Mouse (Mus musculus) MEL (cell line): ENCODE measurements around the gene Timm13. TPM values are rescaled to one million over a fixed set of nuclear protein-coding genes. Genes with fewer than 3 reads are reported as not detected.

Experiments
- DNase-seq: peaks from one replicate; pipeline ENCODE4 v3.0.0; 2011; ENCODE audit warnings: low read depth, low spot score
- H3K27ac ChIP-seq: 2 replicates; pipeline ENCODE4 v1.5.1; 2012; ENCODE audit warnings: low read depth, mild to moderate bottlenecking, control low read depth, low read length, moderate library complexity; ENCODE audit not compliant: control insufficient read depth
- H3K27me3 ChIP-seq, 2 experiments: fragments of 150-350 bp in 1 of 2; sonication (generic) in 1 of 2; 2 replicates each; pipeline ENCODE4 v1.6.1; 2012; ENCODE audit warnings: low read length in 2 of 2, mild to moderate bottlenecking in 2 of 2, improper control_type of control experiment in 1 of 2, moderate library complexity in 1 of 2; ENCODE audit not compliant: insufficient read depth in 2 of 2, control insufficient read depth in 1 of 2
- H3K36me3 ChIP-seq, 2 experiments: 2 replicates each; pipeline ENCODE4 v1.6.1; 2012 to 2014; ENCODE audit warnings: low read length in 2 of 2, improper control_type of control experiment in 1 of 2, inconsistent platforms in 1 of 2, mild to moderate bottlenecking in 1 of 2; ENCODE audit not compliant: insufficient read depth in 2 of 2, control insufficient read depth in 1 of 2
- H3K4me1 ChIP-seq, 2 experiments: fragments of 150-350 bp in 1 of 2; sonication (generic) in 1 of 2; 2 replicates each; pipeline ENCODE4 v1.6.1; 2012; ENCODE audit warnings: low read length in 2 of 2, improper control_type of control experiment in 1 of 2, mild to moderate bottlenecking in 1 of 2; ENCODE audit not compliant: insufficient read depth in 2 of 2, control insufficient read depth in 1 of 2
- H3K4me3 ChIP-seq, 2 experiments: fragments of 150-350 bp in 1 of 2; sonication (generic) in 1 of 2; 2 replicates each; pipeline ENCODE4 v1.5.1; 2012; ENCODE audit warnings: low read depth in 2 of 2, low read length in 2 of 2, mild to moderate bottlenecking in 2 of 2, moderate library complexity in 2 of 2, control low read depth in 1 of 2, improper control_type of control experiment in 1 of 2; ENCODE audit not compliant: control insufficient read depth in 1 of 2, insufficient read depth in 1 of 2
- H3K79me2 ChIP-seq: 2 replicates; pipeline ENCODE4 v1.6.1; 2012; ENCODE audit warnings: mild to moderate bottlenecking, low read length, moderate library complexity; ENCODE audit not compliant: control insufficient read depth, poor library complexity, insufficient read depth
- H3K9ac ChIP-seq: 2 replicates; pipeline ENCODE4 v1.6.1; 2012; ENCODE audit warnings: low read depth, mild to moderate bottlenecking, control low read depth, low read length, moderate library complexity; ENCODE audit not compliant: control insufficient read depth, poor library complexity, severe bottlenecking
- H3K9me3 ChIP-seq: fragments of 150-350 bp; sonication (generic); replicated peaks from 2 replicates; pipeline ENCODE4 v1.6.1; 2012; ENCODE audit warnings: mild to moderate bottlenecking, low read length, improper control_type of control experiment, moderate library complexity; ENCODE audit not compliant: insufficient read depth
- BHLHE40 ChIP-seq: IDR thresholded peaks from 2 replicates; pipeline ENCODE4 v1.6.1; 2012; ENCODE audit warnings: low read depth, mild to moderate bottlenecking, inconsistent platforms, low read length, improper control_type of control experiment, borderline replicate concordance
- CHD1 ChIP-seq: IDR thresholded peaks from 2 replicates; pipeline ENCODE4 v1.6.1; 2012; ENCODE audit warnings: low read depth, mild to moderate bottlenecking, inconsistent platforms, low read length, improper control_type of control experiment
- CHD2 ChIP-seq: IDR thresholded peaks from 2 replicates; pipeline ENCODE4 v1.6.1; 2011; ENCODE audit warnings: low read length, improper control_type of control experiment
- CTCF ChIP-seq, 3 experiments: IDR thresholded peaks in 2 of 3; conservative IDR thresholded peaks in 1 of 3; 2 replicates each; pipeline ENCODE4 v1.5.1; 2011 to 2012; ENCODE audit warnings: low read length in 3 of 3, low read depth in 2 of 3, mild to moderate bottlenecking in 2 of 3, improper control_type of control experiment in 1 of 3, inconsistent platforms in 1 of 3, mixed read lengths in 1 of 3, moderate library complexity in 1 of 3; ENCODE audit not compliant: control insufficient read depth in 1 of 3, insufficient read depth in 1 of 3, poor library complexity in 1 of 3, severe bottlenecking in 1 of 3
- EP300 ChIP-seq, 2 experiments: IDR thresholded peaks; 2 replicates each; pipeline ENCODE4 v1.6.1; 2011; ENCODE audit warnings: improper control_type of control experiment in 2 of 2, low read length in 2 of 2, low read depth in 1 of 2, mild to moderate bottlenecking in 1 of 2
- ETS1 ChIP-seq: IDR thresholded peaks from 2 replicates; pipeline ENCODE4 v1.6.1; 2012; ENCODE audit warnings: low read depth, mild to moderate bottlenecking, inconsistent platforms, low read length, improper control_type of control experiment, moderate library complexity
- GATA1 ChIP-seq: IDR thresholded peaks from 2 replicates; pipeline ENCODE4 v1.6.1; 2011; ENCODE audit warnings: low read depth, low read length, improper control_type of control experiment
- HCFC1 ChIP-seq: IDR thresholded peaks from 2 replicates; pipeline ENCODE4 v1.6.1; 2012; ENCODE audit warnings: low read depth, mild to moderate bottlenecking, inconsistent platforms, low read length, improper control_type of control experiment, moderate library complexity
- JUND ChIP-seq: IDR thresholded peaks from 2 replicates; pipeline ENCODE4 v1.6.1; 2011; ENCODE audit warnings: low read depth, mild to moderate bottlenecking, improper control_type of control experiment, low read length
- KAT2A ChIP-seq: conservative IDR thresholded peaks from 2 replicates; pipeline ENCODE4 v1.6.1; 2012; ENCODE audit warnings: low read depth, low read length, improper control_type of control experiment, inconsistent platforms
- MAFK ChIP-seq: IDR thresholded peaks from 2 replicates; pipeline ENCODE4 v1.6.1; 2011; ENCODE audit warnings: low read depth, mild to moderate bottlenecking, low read length, improper control_type of control experiment, borderline replicate concordance
- MAZ ChIP-seq: IDR thresholded peaks from 2 replicates; pipeline ENCODE4 v1.6.1; 2012; ENCODE audit warnings: low read depth, mild to moderate bottlenecking, inconsistent platforms, low read length, improper control_type of control experiment
- MEF2A ChIP-seq: IDR thresholded peaks from 2 replicates; pipeline ENCODE4 v1.6.1; 2014; ENCODE audit warnings: low read depth, mild to moderate bottlenecking, inconsistent platforms, low read length, improper control_type of control experiment; ENCODE audit not compliant: poor library complexity, insufficient replicate concordance, severe bottlenecking; ENCODE audit errors: extremely low read depth
- MXI1 ChIP-seq: IDR thresholded peaks from 2 replicates; pipeline ENCODE4 v1.6.1; 2011; ENCODE audit warnings: mild to moderate bottlenecking, low read depth, low read length, improper control_type of control experiment
- MYB ChIP-seq: IDR thresholded peaks from 2 replicates; pipeline ENCODE4 v1.6.1; 2011; ENCODE audit warnings: mild to moderate bottlenecking, low read depth, low read length, improper control_type of control experiment
- MYC ChIP-seq: IDR thresholded peaks from 2 replicates; pipeline ENCODE4 v1.6.1; 2011; ENCODE audit warnings: low read depth, mild to moderate bottlenecking, low read length, improper control_type of control experiment, moderate library complexity
- NELFE ChIP-seq: IDR thresholded peaks from 2 replicates; pipeline ENCODE4 v1.6.1; 2011; ENCODE audit warnings: low read depth, low read length, improper control_type of control experiment
- NRF1 ChIP-seq: IDR thresholded peaks from 2 replicates; pipeline ENCODE4 v1.6.1; 2014; ENCODE audit warnings: low read depth, mild to moderate bottlenecking, inconsistent platforms, low read length, improper control_type of control experiment, moderate library complexity; ENCODE audit not compliant: poor library complexity, insufficient read depth, severe bottlenecking
- POLR2A ChIP-seq, 2 experiments: IDR thresholded peaks; 2 replicates each; pipeline ENCODE4 v1.6.1; 2011 to 2012; ENCODE audit warnings: low read length in 2 of 2, mild to moderate bottlenecking in 2 of 2, control low read depth in 1 of 2, improper control_type of control experiment in 1 of 2, low read depth in 1 of 2, moderate library complexity in 1 of 2; ENCODE audit not compliant: control insufficient read depth in 1 of 2, insufficient read depth in 1 of 2, poor library complexity in 1 of 2
- POLR2AphosphoS2 ChIP-seq: IDR thresholded peaks from 2 replicates; pipeline ENCODE4 v1.6.1; 2011; ENCODE audit warnings: low read length, improper control_type of control experiment
- POLR2AphosphoS5 ChIP-seq: IDR thresholded peaks from 2 replicates; pipeline ENCODE4 v1.6.1; 2012; ENCODE audit warnings: low read depth, borderline replicate concordance, mild to moderate bottlenecking, inconsistent platforms, low read length, moderate library complexity, mixed read lengths
- RAD21 ChIP-seq: IDR thresholded peaks from 2 replicates; pipeline ENCODE4 v1.6.1; 2011; ENCODE audit warnings: mild to moderate bottlenecking, low read depth, low read length, improper control_type of control experiment
- RCOR1 ChIP-seq: IDR thresholded peaks from 2 replicates; pipeline ENCODE4 v1.6.1; 2012; ENCODE audit warnings: low read depth, mild to moderate bottlenecking, inconsistent platforms, low read length, improper control_type of control experiment
- SMC3 ChIP-seq: IDR thresholded peaks from 2 replicates; pipeline ENCODE4 v1.6.1; 2011; ENCODE audit warnings: low read depth, low read length, improper control_type of control experiment
- TAL1 ChIP-seq: IDR thresholded peaks from 2 replicates; pipeline ENCODE4 v1.6.1; 2012; ENCODE audit warnings: mild to moderate bottlenecking, inconsistent platforms, low read length, moderate library complexity, mixed read lengths
- TBP ChIP-seq: IDR thresholded peaks from 2 replicates; pipeline ENCODE4 v1.8.0; 2011; ENCODE audit warnings: low read depth, low read length, improper control_type of control experiment
- TCF12 ChIP-seq: IDR thresholded peaks from 2 replicates; pipeline ENCODE4 v1.6.1; 2014; ENCODE audit warnings: low read depth, mild to moderate bottlenecking, inconsistent platforms, low read length, improper control_type of control experiment, moderate library complexity
- UBTF ChIP-seq: IDR thresholded peaks from 2 replicates; pipeline ENCODE4 v1.6.1; 2012; ENCODE audit warnings: low read depth, mild to moderate bottlenecking, inconsistent platforms, low read length, improper control_type of control experiment, moderate library complexity, borderline replicate concordance; ENCODE audit not compliant: insufficient read depth
- USF1 ChIP-seq: IDR thresholded peaks from 2 replicates; pipeline ENCODE4 v1.6.1; 2014; ENCODE audit warnings: low read depth, mild to moderate bottlenecking, inconsistent platforms, low read length, improper control_type of control experiment, moderate library complexity
- USF2 ChIP-seq, 2 experiments: IDR thresholded peaks; 2 replicates each; pipeline ENCODE4 v1.6.1; 2011 to 2012; ENCODE audit warnings: improper control_type of control experiment in 2 of 2, low read length in 2 of 2, borderline replicate concordance in 1 of 2, inconsistent platforms in 1 of 2, low read depth in 1 of 2, mild to moderate bottlenecking in 1 of 2; ENCODE audit not compliant: insufficient read depth in 1 of 2
- ZKSCAN1 ChIP-seq: IDR thresholded peaks from 2 replicates; pipeline ENCODE4 v1.6.1; 2012; ENCODE audit warnings: low read depth, mild to moderate bottlenecking, inconsistent platforms, low read length, improper control_type of control experiment, moderate library complexity
- ZMIZ1 ChIP-seq: IDR thresholded peaks from 2 replicates; pipeline ENCODE4 v1.6.1; 2012; ENCODE audit warnings: low read depth, mild to moderate bottlenecking, inconsistent platforms, low read length, improper control_type of control experiment, moderate library complexity
- ZNF384 ChIP-seq: IDR thresholded peaks from 2 replicates; pipeline ENCODE4 v1.6.1; 2012; ENCODE audit warnings: low read depth, mild to moderate bottlenecking, inconsistent platforms, low read length, improper control_type of control experiment
- polyA plus RNA-seq, 2 experiments: library from polyadenylated mRNA; stranded (reverse) in 1 of 2; unstranded in 1 of 2; fragments of >175 nt in 1 of 2; fragments of >200 nt in 1 of 2; gene quantifications; 2 replicates each; pipeline versions ENCODE4 v1.2.1 to v1.2.4; 2012; ENCODE audit warnings: low replicate concordance in 2 of 2, low read depth in 1 of 2; ENCODE audit not compliant: insufficient read length in 2 of 2, insufficient read depth in 1 of 2, missing spikeins in 1 of 2
- total RNA-seq: library from RNA; depleted of rRNA; stranded (reverse); fragments of 300-350 nt; gene quantifications from 2 replicates; pipeline ENCODE4 v1.2.3, GENCODE M21; 2012; rRNA removed

The Timm13 gene
- total RNA-seq: 349 and 366 TPM in 2 replicates
- 100 to 1,000 TPM; 329 to 645 TPM for polyA plus RNA-seq

DNA sequence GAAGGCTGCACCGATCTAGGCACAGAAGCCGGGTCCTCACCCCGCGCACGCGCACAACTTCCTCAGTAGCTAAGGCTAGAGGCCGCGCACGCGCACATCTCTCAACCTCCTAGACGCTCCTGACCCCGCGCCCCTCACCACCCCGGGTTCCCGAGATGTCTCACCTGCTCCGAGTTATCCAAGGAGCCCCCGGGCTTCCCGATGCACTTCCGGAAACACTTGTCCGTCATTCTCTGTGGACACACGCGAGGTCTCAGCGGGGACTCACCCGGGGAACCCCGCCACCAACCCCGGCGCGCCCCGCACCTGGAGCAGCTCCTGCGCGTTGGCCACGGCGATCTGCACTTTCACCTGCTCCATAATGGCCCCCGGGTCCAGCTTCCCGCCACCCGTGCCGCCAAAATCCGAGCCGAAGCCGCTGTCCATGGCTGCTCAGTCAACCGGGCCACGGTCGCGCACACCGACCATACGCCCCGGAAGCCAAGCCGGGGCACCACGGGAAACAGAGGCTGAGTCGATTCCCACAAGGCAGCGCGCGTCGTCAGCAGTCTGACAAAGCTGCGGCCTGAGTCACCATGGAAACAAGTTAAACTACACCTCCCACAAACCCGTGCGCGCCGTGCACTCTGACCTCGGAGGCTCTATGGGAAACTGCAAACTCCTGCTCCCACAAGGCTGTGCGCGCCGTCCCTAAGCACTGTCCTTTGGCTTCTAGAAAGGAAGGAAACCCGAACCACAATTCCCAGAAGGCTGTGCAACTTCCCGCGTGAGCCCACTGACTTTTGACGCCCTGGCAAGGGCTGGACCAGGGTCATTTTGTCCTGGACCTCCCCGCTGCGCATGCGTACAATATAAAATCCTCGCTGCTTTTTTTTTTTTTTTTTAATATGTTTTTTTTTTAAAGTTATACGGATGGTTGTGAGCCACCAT, at the start of gene Timm13:
TSS of gene Timm13 (minus strand) at position 652 of the 930 bp plus-strand sequence.
- DNase-seq: peak; percentile 100
- Histone ChIP-seq H3K4me3 (peak within 1 kb of the TSS; percentile 65 to 90), H3K9me3 (no peaks in the 10 kb centered on the region), H3K27ac (peak within 1 kb of the TSS; percentile 79), H3K4me1 (peaks cover 0 to 8% of the 10 kb centered on the region in 2 experiments; a peak in 2 of 4 replicates), H3K36me3 (peaks cover 0 to 5% of the 10 kb centered on the region in 2 experiments; a peak in 2 of 4 replicates), H3K27me3 (no peaks in the 10 kb centered on the region), H3K79me2 (peaks cover 17% of the 10 kb centered on the region), H3K9ac (peak within 1 kb of the TSS; percentile 90)
- TF ChIP-seq NRF1 (peak; percentile 91), BHLHE40 (no peak), GATA1 (no peak), CTCF (IDR thresholded peaks at IDR 0.05 in 2 of 3, conservative IDR thresholded peaks at IDR 0.05 in 1 of 3; ENCODE audit: control insufficient read depth in 1 of 3, insufficient read depth in 1 of 3, low read depth in 2 of 3, low read length in 3 of 3, poor library complexity in 1 of 3, severe bottlenecking in 1 of 3) (no peak), MYC (peak; percentile 69), UBTF (no peak), MXI1 (peak; percentile 87), TBP (peak; percentile 49; the same call in 1 of the 2 replicates), MAZ (peak; percentile 73; the same call in 1 of the 2 replicates), KAT2A (peak; percentile 99), ETS1 (peak; percentile 51; the same call in 1 of the 2 replicates), NELFE (peak; percentile 94), ZNF384 (peak; percentile 98), RCOR1 (no peak), HCFC1 (peak; percentile 95), TCF12 (peak; percentile 47; the same call in 1 of the 2 replicates), USF2 (IDR thresholded peaks at IDR 0.05; ENCODE audit: borderline replicate concordance in 1 of 2, insufficient read depth in 1 of 2, low read depth in 1 of 2, low read length in 2 of 2) (no peak), POLR2AphosphoS5 (no peak), ZMIZ1 (0 out of 2 replicates have a peak, but pooled peaks have one; percentile 39), RAD21 (no peak), MAFK (no peak), USF1 (0 out of 2 replicates have a peak, but pooled peaks have one; percentile 20), POLR2AphosphoS2 (no peak; the same call in 1 of the 2 replicates), MEF2A (no peak), SMC3 (no peak), JUND (no peak), MYB (peak; percentile 32; the same call in 1 of the 2 replicates), ZKSCAN1 (no peak), POLR2A (IDR thresholded peaks at IDR 0.05; ENCODE audit: control insufficient read depth in 1 of 2, insufficient read depth in 1 of 2, low read depth in 1 of 2, low read length in 2 of 2, poor library complexity in 1 of 2) (peak; percentile 89 to 90), EP300 (IDR thresholded peaks at IDR 0.05; ENCODE audit: low read depth in 1 of 2, low read length in 2 of 2) (no peak), CHD1 (no peak), TAL1 (no peak), CHD2 (peak; percentile 96)
